Mouse (Mus musculus) CD8-positive naive resting alpha-beta T cell, adult 2 months (primary cell): ENCODE measurements around the gene Upk1b.

Experiments
- DNase-seq, 2 experiments: peaks; one replicate each; pipeline ENCODE4 v3.0.0; 2022; ENCODE audit warnings: low read depth in 2 of 2, low spot score in 2 of 2

Upk1b gene

GRCm38 (mm10) chr16:38762401-38762800 is 37.7 kb downstream of the Upk1b start:
- no peak for DNase-seq

- no peak for DNase-seq
Observed at GRCm38 (mm10) chr16:38761972-38762371, 38.2 kb downstream of the Upk1b start.

- no peak for DNase-seq
Observed at GRCm38 (mm10) chr16:38760834-38761375, 39.2 kb downstream of the Upk1b start.

- DNase-seq: no peak
Observed at GRCm38 (mm10) chr16:38760239-38760638, 39.9 kb downstream of the Upk1b start.

- no peak for DNase-seq
Observed at GRCm38 (mm10) chr16:38758104-38758861, 41.8 kb downstream of the Upk1b start.

- no peak for DNase-seq
Observed at GRCm38 (mm10) chr16:38757626-38758025, 42.5 kb downstream of the Upk1b start.

- DNase-seq: no peak
Observed at GRCm38 (mm10) chr16:38756572-38756971, 43.6 kb downstream of the Upk1b start.

GRCm38 (mm10) chr16:38756177-38756503 is 44.0 kb downstream of the Upk1b start:
- DNase-seq: no peak

GRCm38 (mm10) chr16:38755452-38756176 is 44.5 kb downstream of the Upk1b start:
- no peak for DNase-seq

GRCm38 (mm10) chr16:38753631-38754030 is 46.5 kb downstream of the Upk1b start:
- no peak for DNase-seq

GRCm38 (mm10) chr16:38750803-38751202 is 49.3 kb downstream of the Upk1b start:
- DNase-seq: no peak

- DNase-seq: no peak
Observed at GRCm38 (mm10) chr16:38743941-38744673, 56.0 kb downstream of the Upk1b start.

- peak; percentile 6 to 23 for DNase-seq
Observed at GRCm38 (mm10) chr16:38742659-38743131, 57.4 kb downstream of the Upk1b start.

GRCm38 (mm10) chr16:38742113-38742658 is 57.9 kb downstream of the Upk1b start, which contains the start of gene B4galt4:
TSS of gene B4galt4 (plus strand) at chr16:38742264.
- no peak for DNase-seq

GRCm38 (mm10) chr16:38741204-38741903 is 58.8 kb downstream of the Upk1b start:
- DNase-seq: no peak

- DNase-seq: no peak
Observed at GRCm38 (mm10) chr16:38730921-38731320, 69.2 kb downstream of the Upk1b start.

GRCm38 (mm10) chr16:38729610-38730288 is 70.4 kb downstream of the Upk1b start:
- peak in 1 of 2 experiments; percentile 12 for DNase-seq

GRCm38 (mm10) chr16:38729139-38729538 is 71.0 kb downstream of the Upk1b start:
- DNase-seq: no peak

GRCm38 (mm10) chr16:38728576-38729132 is 71.5 kb downstream of the Upk1b start:
- no peak for DNase-seq

GRCm38 (mm10) chr16:38724974-38725373 is 75.2 kb downstream of the Upk1b start:
- no peak for DNase-seq
